Mouse (Mus musculus): Measurements from ENCODE around the gene Dupd1. TPM values are rescaled to one million over a fixed set of nuclear protein-coding genes. Genes with fewer than 3 reads are reported as not detected.

The Dupd1 gene
- polyA plus RNA-seq, 1 experiment from 2014 or later, result not detected

- Histone ChIP-seq H3K27me3 (ENCODE audit: low read depth, poor library complexity, severe bottlenecking) (0 out of 2 replicates have a peak, but pooled peaks cover 4% of the 10 kb centered on the region), H3K4me1 (no peaks in the 10 kb centered on the region), H3K9me3 (replicated peaks) (no peaks in the 10 kb centered on the region), H3K27ac (replicated peaks) (no peak overlapping the region), H3K36me3 (no peaks in the 10 kb centered on the region), H3K4me3 (no peak overlapping the region)
- WGBS, result 90% methylated on average over 1 of the region's 1 CpGs
- no peak for DNase-seq (ENCODE audit: low spot score)
Measured at GRCm38 (mm10) chr14:21744169-21744568, 29.8 kb upstream of the Dupd1 start.

DNA sequence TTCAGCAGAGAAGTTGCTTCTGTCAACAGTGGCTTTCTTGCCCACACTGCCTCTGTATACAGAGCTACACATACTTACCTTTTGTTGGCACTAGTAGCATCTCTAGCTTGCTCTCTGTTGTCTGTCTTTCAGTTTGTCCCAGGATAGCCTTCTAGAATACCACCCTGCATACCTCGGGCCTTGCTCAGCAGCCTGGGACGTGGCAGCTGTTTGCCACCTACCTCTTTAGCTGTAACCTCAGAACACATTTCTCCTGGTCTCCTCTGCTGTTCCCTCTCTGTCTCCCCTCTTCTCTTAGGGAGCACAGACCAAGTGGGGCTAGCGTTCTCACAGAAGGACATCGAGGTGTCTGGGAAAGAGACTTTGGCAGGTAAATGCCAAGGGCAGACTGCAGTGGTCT lies 28.1 kb upstream of the Dupd1 start:
- Histone ChIP-seq H3K27ac (replicated peaks) (no peak overlapping the region), H3K4me3 (no peak overlapping the region), H3K4me1 (no peaks in the 10 kb centered on the region), H3K9me3 (replicated peaks) (no peaks in the 10 kb centered on the region), H3K36me3 (no peaks in the 10 kb centered on the region), H3K27me3 (ENCODE audit: low read depth, poor library complexity, severe bottlenecking) (0 out of 2 replicates have a peak, but pooled peaks cover 4% of the 10 kb centered on the region)
- DNase-seq (ENCODE audit: low spot score), result no peak
- WGBS, result 91% methylated on average over 4 of the region's 4 CpGs

DNA sequence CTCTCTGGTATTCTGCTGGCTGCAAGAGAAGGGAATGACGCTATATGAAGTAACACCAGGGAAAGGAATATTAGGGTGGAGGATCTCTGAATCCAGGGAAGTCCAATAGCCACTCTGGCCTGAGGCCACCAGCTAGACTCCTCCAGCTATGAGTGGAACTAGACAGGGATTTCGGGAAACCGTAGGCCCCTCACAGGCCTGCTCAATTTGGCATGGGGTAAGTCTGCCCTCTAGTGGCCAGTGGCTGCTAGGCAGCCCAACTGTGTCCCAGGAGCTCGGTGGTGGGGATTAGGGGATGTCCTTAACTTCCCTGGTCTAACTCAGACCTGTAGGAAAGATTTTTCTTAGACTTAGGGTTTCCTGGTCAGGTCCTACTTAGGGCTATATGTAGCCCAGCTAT lies 27.4 kb upstream of the Dupd1 start:
- H3K27me3 ChIP-seq (ENCODE audit: low read depth, poor library complexity, severe bottlenecking), result 0 out of 2 replicates have a peak, but pooled peaks cover 4% of the 10 kb centered on the region
- H3K27ac ChIP-seq (replicated peaks), result no peak overlapping the region
- 13% methylated on average over 4 of the region's 4 CpGs for WGBS

DNA sequence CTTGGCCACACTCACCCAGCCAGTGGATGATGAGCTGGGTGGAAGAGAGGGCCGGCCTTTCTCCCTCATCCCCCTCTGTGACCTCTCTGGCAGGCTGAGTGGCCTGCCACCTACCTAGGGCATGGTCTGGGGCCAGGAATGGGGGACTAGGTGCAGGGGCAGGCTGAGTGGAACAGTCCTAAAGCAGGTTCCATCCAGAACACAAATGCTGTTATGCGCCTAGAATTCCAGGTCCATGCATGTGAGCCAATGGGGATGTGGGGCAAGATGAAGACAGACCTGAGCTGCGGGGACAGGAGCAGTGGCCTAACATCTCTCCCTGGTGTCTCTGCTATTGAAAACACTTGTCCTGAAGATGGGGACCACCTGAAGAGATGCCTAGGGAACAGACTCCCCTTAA lies 26.9 kb upstream of the Dupd1 start:
- Histone ChIP-seq H3K4me3 (no peak overlapping the region), H3K9me3 (replicated peaks) (no peaks in the 10 kb centered on the region), H3K36me3 (no peaks in the 10 kb centered on the region), H3K4me1 (no peaks in the 10 kb centered on the region), H3K27ac (replicated peaks) (no peak overlapping the region), H3K27me3 (ENCODE audit: low read depth, poor library complexity, severe bottlenecking) (0 out of 2 replicates have a peak, but pooled peaks cover 4% of the 10 kb centered on the region)
- no peak for DNase-seq (ENCODE audit: low spot score)
- 88% methylated on average over 3 of the region's 3 CpGs for WGBS

More for the DNA sequence above, 27.4 kb upstream of the Dupd1 start:
- Histone ChIP-seq H3K4me3 (no peak overlapping the region), H3K9me3 (replicated peaks) (no peaks in the 10 kb centered on the region), H3K36me3 (no peaks in the 10 kb centered on the region), H3K4me1 (no peaks in the 10 kb centered on the region)
- DNase-seq (ENCODE audit: low spot score), result peak; percentile 87

DNA sequence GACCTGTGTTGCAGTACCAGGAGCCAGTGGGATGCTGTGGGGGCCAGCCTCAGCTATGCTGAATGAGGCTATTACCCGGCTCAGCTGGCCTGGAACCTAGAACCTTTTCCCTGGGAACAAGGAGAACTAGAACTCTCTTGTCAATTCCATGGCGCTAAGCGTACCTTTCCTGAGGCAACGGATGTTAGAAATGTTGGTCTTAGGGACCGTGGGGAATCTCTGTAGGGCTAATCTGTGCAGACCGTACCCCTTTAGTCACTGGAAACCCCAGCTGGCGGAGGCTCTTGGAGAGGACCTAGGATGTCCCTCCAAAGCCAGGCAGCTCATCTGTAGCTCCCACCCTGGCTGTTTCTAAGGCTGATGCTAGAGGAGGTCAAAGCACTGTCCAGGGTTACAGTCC lies 26.0 kb upstream of the Dupd1 start:
- H3K27ac ChIP-seq (replicated peaks), result no peak overlapping the region

DNA sequence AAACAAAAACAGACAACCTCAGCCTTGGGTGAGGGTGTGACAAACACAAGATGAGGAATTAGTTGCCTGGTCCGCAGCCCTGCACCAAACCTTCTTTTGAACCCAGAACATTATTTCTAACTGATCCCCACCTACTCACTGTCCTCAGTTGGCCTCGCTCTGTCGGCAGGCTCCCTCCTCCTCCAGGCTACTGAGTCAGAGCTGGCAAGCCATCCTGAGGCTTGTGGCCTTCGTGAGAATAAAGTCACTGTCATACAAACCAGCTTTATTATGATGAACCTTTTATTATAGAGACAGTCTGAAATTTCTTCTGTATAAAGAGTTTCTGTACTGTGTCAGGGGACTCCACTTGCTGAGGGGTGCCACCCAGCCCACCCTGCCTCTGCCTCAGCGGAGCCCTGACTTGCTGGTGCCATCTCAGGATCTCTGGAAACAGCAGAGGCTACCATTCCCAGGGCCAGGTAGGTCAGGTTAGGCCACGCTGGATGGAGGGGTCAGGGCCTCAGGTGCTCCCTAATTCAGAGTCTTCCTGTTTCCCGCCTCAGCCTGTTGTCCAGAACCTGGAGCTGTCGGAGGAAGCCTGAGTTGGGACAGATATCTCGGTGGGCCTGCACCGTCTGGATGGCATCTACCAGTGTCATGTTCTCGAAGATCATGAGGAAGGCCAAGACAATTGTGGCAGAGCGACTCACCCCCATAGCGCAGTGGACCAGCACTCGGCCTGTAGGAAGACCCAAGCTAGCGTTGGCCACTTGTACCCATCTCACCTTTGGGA lies 18.9 kb upstream of the Dupd1 start:
- WGBS, result 92% methylated on average over 15 of the region's 15 CpGs
- no peak overlapping the region for H3K27ac ChIP-seq (replicated peaks)
- H3K4me3 ChIP-seq, result no peak overlapping the region
- peaks cover 3% of the 10 kb centered on the region; the same call in 1 of the 2 replicates for H3K9me3 ChIP-seq (replicated peaks)
- H3K36me3 ChIP-seq, result no peaks in the 10 kb centered on the region
- DNase-seq (ENCODE audit: low spot score), result no peak
- no peaks in the 10 kb centered on the region for H3K4me1 ChIP-seq
- H3K27me3 ChIP-seq (ENCODE audit: low read depth, poor library complexity, severe bottlenecking), result no peaks in the 10 kb centered on the region; the same call in 1 of the 2 replicates

More for the DNA sequence above, 26.0 kb upstream of the Dupd1 start:
- DNase-seq (ENCODE audit: low spot score), result no peak
- no peaks in the 10 kb centered on the region for H3K9me3 ChIP-seq (replicated peaks)
- no peaks in the 10 kb centered on the region for H3K36me3 ChIP-seq
- H3K4me1 ChIP-seq, result no peaks in the 10 kb centered on the region
- no peak overlapping the region for H3K4me3 ChIP-seq
- 0 out of 2 replicates have a peak, but pooled peaks cover 4% of the 10 kb centered on the region for H3K27me3 ChIP-seq (ENCODE audit: low read depth, poor library complexity, severe bottlenecking)
- 92% methylated on average over 7 of the region's 7 CpGs for WGBS

DNA sequence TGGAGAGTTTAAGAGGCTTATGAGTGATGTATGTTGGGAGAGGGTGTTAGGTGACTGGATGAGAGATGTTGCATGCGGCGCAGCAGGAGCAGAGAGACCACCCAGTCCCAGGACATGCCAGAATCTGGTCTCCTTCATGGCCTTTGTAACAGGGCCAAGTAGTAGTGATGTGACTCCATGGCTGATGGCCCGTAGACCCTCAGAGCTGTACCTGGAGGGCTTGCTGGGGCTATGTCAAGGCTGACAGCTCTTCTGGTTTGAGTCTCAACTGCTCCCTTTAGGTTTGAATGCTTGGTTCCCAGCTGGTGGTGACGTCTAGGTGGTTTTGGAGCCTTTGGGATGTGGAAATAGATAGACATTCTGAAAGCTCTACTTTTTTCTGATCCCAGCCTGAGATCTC lies 15.6 kb upstream of the Dupd1 start:
- no peak overlapping the region for H3K27ac ChIP-seq (replicated peaks)

DNA sequence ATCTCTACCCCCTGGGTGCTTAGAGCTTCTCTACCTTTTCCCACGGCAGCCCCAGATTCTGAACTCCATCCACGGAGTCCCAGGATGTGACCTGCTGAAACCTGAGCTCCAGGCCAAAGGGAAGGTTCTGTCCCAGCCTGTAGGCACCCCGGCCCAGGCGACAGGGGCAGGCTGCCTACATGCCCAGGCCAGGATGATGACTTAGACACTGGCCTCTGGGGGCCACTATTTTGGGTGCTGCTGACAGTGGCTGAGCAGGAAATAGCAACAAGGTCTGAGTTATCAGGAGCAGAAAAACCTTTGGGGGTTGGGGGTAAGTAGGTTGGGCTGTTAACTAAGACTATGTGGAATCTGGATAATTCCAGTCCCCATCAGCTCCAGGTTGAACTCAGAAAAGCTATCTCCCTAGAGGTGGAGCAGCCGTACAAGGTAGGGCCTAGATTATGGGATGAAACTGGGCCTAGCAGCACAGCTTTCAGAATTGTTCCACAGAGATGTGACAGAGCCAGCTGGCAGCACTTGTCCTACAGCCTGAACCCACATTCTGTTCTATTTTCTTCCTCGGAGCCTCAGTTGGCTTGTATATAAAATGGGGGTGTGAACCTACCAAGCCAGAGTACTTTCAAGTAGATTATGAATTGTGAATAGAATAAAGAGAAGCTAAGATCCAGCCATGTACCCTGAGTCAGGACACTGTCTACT lies 14.8 kb upstream of the Dupd1 start:
- Histone ChIP-seq H3K27me3 (ENCODE audit: low read depth, poor library complexity, severe bottlenecking) (peaks cover 17% of the 10 kb centered on the region), H3K4me3 (no peak overlapping the region), H3K36me3 (no peaks in the 10 kb centered on the region), H3K27ac (replicated peaks) (no peak overlapping the region), H3K9me3 (replicated peaks) (peaks cover 3% of the 10 kb centered on the region; the same call in 1 of the 2 replicates), H3K4me1 (no peaks in the 10 kb centered on the region)
- no peak for DNase-seq (ENCODE audit: low spot score)
- WGBS, result 87% methylated on average over 6 of the region's 6 CpGs

More for the DNA sequence above, 15.6 kb upstream of the Dupd1 start:
- WGBS, result 90% methylated on average over 4 of the region's 4 CpGs
- Histone ChIP-seq H3K4me3 (no peak overlapping the region), H3K36me3 (no peaks in the 10 kb centered on the region), H3K4me1 (no peaks in the 10 kb centered on the region), H3K9me3 (replicated peaks) (peaks cover 3% of the 10 kb centered on the region; the same call in 1 of the 2 replicates), H3K27me3 (ENCODE audit: low read depth, poor library complexity, severe bottlenecking) (peaks cover 9% of the 10 kb centered on the region)
- DNase-seq (ENCODE audit: low spot score), result no peak

- H3K36me3 ChIP-seq, result no peaks in the 10 kb centered on the region
- DNase-seq (ENCODE audit: low spot score), result no peak
- WGBS, result 58% methylated on average over 8 of the region's 8 CpGs
- no peak overlapping the region for H3K4me3 ChIP-seq
- peaks cover 30% of the 10 kb centered on the region for H3K27me3 ChIP-seq (ENCODE audit: low read depth, poor library complexity, severe bottlenecking)
- peak overlapping the region; percentile 13; the same call in 1 of the 2 replicates for H3K27ac ChIP-seq (replicated peaks)
- H3K4me1 ChIP-seq, result peaks cover 26% of the 10 kb centered on the region
- 0 out of 2 replicates have a peak, but pooled peaks cover 6% of the 10 kb centered on the region for H3K9me3 ChIP-seq (replicated peaks)
Measured at GRCm38 (mm10) chr14:21722021-21722698, 7.8 kb upstream of the Dupd1 start.

GRCm38 (mm10) chr14:21720430-21721205 lies 6.2 kb upstream of the Dupd1 start:
- WGBS, result 81% methylated on average over 4 of the region's 4 CpGs
- Histone ChIP-seq H3K9me3 (replicated peaks) (0 out of 2 replicates have a peak, but pooled peaks cover 6% of the 10 kb centered on the region), H3K36me3 (no peaks in the 10 kb centered on the region), H3K4me1 (peaks cover 29% of the 10 kb centered on the region), H3K27me3 (ENCODE audit: low read depth, poor library complexity, severe bottlenecking) (peaks cover 27% of the 10 kb centered on the region), H3K4me3 (no peak overlapping the region), H3K27ac (replicated peaks) (no peak overlapping the region)
- no peak for DNase-seq (ENCODE audit: low spot score)

- Histone ChIP-seq H3K9me3 (replicated peaks) (0 out of 2 replicates have a peak, but pooled peaks cover 6% of the 10 kb centered on the region), H3K4me1 (peaks cover 29% of the 10 kb centered on the region), H3K4me3 (no peak overlapping the region), H3K27ac (replicated peaks) (no peak overlapping the region), H3K27me3 (ENCODE audit: low read depth, poor library complexity, severe bottlenecking) (peaks cover 19% of the 10 kb centered on the region), H3K36me3 (no peaks in the 10 kb centered on the region)
- 70% methylated on average over 17 of the region's 17 CpGs for WGBS
- DNase-seq (ENCODE audit: low spot score), result no peak
Measured at GRCm38 (mm10) chr14:21719646-21720383, 5.4 kb upstream of the Dupd1 start.

Data from midbrain, embryonic 10.5 days (tissue).